Mouse (Mus musculus): ENCODE data around the gene Suox. TPM values are rescaled to one million over a fixed set of nuclear protein-coding genes. Genes with fewer than 3 reads are reported as not detected.
"Not testable (repeated sequence)": the region's sequence is repeated elsewhere in the genome, so short reads cannot be mapped to it uniquely, and the experiment has no call there.

The Suox gene
- polyA plus RNA-seq, 1 experiment from 2014 or later: 12.7 TPM

GRCm38 (mm10) chr10:128623106-128623613, 50.7 kb downstream of the Suox start:
- not testable (repeated sequence) for H3K4me3 ChIP-seq (ENCODE audit: low read depth, low read length); H3K9ac ChIP-seq (ENCODE audit: low read length); H3K27me3 ChIP-seq (ENCODE audit: control insufficient read depth, insufficient read depth, low read length); ATAC-seq (ENCODE audit: low FRiP score); H3K4me2 ChIP-seq; H3K4me1 ChIP-seq (ENCODE audit: control insufficient read depth, insufficient read depth, low read length); H3K27ac ChIP-seq (ENCODE audit: low read depth, low read length); H3K9me3 ChIP-seq (ENCODE audit: control insufficient read depth, low read length)
- H3K36me3 ChIP-seq (ENCODE audit: control insufficient read depth, insufficient read depth, low read length): peaks cover 18% of the 10 kb centered on the region
- WGBS: 82% methylated on average over 4 of the region's 4 CpGs
- peak; percentile 47 for DNase-seq (ENCODE audit: low spot score, missing footprints)

- Histone ChIP-seq H3K9me3 (ENCODE audit: control insufficient read depth, low read length) (no peaks in the 10 kb centered on the region), H3K27ac (ENCODE audit: low read depth, low read length) (no peak overlapping the region), H3K27me3 (ENCODE audit: control insufficient read depth, insufficient read depth, low read length) (no peaks in the 10 kb centered on the region), H3K36me3 (ENCODE audit: control insufficient read depth, insufficient read depth, low read length) (peaks cover 18% of the 10 kb centered on the region), H3K4me2 (no peak overlapping the region), H3K4me1 (ENCODE audit: control insufficient read depth, insufficient read depth, low read length) (peaks cover 6% of the 10 kb centered on the region), H3K9ac (ENCODE audit: low read length) (no peak overlapping the region), H3K4me3 (ENCODE audit: low read depth, low read length) (no peak overlapping the region)
- ATAC-seq (ENCODE audit: low FRiP score): no peak
- DNase-seq (ENCODE audit: low spot score, missing footprints): peak; percentile 83
- WGBS: 88% methylated on average over 4 of the region's 4 CpGs
These were observed 51.2 kb downstream of the Suox start for GRCm38 (mm10) chr10:128622702-128623101.

- H3K9me3 ChIP-seq (ENCODE audit: control insufficient read depth, low read length): no peaks in the 10 kb centered on the region
- H3K9ac ChIP-seq (ENCODE audit: low read length): no peak overlapping the region
- ATAC-seq (ENCODE audit: low FRiP score) (no peak), DNase-seq (ENCODE audit: low spot score, missing footprints) (peak; percentile 78)
- peaks cover 18% of the 10 kb centered on the region for H3K36me3 ChIP-seq (ENCODE audit: control insufficient read depth, insufficient read depth, low read length)
- peaks cover 6% of the 10 kb centered on the region for H3K4me1 ChIP-seq (ENCODE audit: control insufficient read depth, insufficient read depth, low read length)
- H3K27ac ChIP-seq (ENCODE audit: low read depth, low read length): no peak overlapping the region
- 78% methylated on average over 3 of the region's 3 CpGs for WGBS
- no peak overlapping the region for H3K4me3 ChIP-seq (ENCODE audit: low read depth, low read length)
- H3K27me3 ChIP-seq (ENCODE audit: control insufficient read depth, insufficient read depth, low read length): no peaks in the 10 kb centered on the region
- no peak overlapping the region for H3K4me2 ChIP-seq
These were observed 51.8 kb downstream of the Suox start for GRCm38 (mm10) chr10:128621986-128622520.

GRCm38 (mm10) chr10:128620241-128620640, 53.6 kb downstream of the Suox start:
- peaks cover 17% of the 10 kb centered on the region for H3K36me3 ChIP-seq (ENCODE audit: control insufficient read depth, insufficient read depth, low read length)
- no peak for DNase-seq (ENCODE audit: low spot score, missing footprints)
- no peak overlapping the region for H3K4me2 ChIP-seq
- ATAC-seq (ENCODE audit: low FRiP score): no peak
- no peak overlapping the region for H3K4me3 ChIP-seq (ENCODE audit: low read depth, low read length)
- H3K4me1 ChIP-seq (ENCODE audit: control insufficient read depth, insufficient read depth, low read length): peaks cover 3% of the 10 kb centered on the region
- no peak overlapping the region for H3K9ac ChIP-seq (ENCODE audit: low read length)
- H3K27me3 ChIP-seq (ENCODE audit: control insufficient read depth, insufficient read depth, low read length): no peaks in the 10 kb centered on the region
- no peak overlapping the region for H3K27ac ChIP-seq (ENCODE audit: low read depth, low read length)
- H3K9me3 ChIP-seq (ENCODE audit: control insufficient read depth, low read length): no peaks in the 10 kb centered on the region

Other genes starting within 250 kb of the Suox start
- gene Smarcc2, start 214.8 kb downstream of the Suox start, polyA plus RNA-seq (2014; fragmentation: Nextera tagmentation; extraction: Ambion mirVana): 124 and 138 TPM in 2 replicates
- gene Myl6, start 179.9 kb downstream of the Suox start, polyA plus RNA-seq (2014; fragmentation: Nextera tagmentation; extraction: Ambion mirVana): 683 and 746 TPM in 2 replicates
- 3.4 and 3.7 TPM in 2 replicates for gene Myl6b, start 175.4 kb downstream of the Suox start, polyA plus RNA-seq (2014; fragmentation: Nextera tagmentation; extraction: Ambion mirVana)
- gene Esyt1, start 148.2 kb downstream of the Suox start, polyA plus RNA-seq (2014; fragmentation: Nextera tagmentation; extraction: Ambion mirVana): 15.6 and 18.1 TPM in 2 replicates
- 16.0 and 19.0 TPM in 2 replicates for gene Zc3h10, start 126.3 kb downstream of the Suox start, polyA plus RNA-seq (2014; fragmentation: Nextera tagmentation; extraction: Ambion mirVana)
- 2,670 and 2,991 TPM in 2 replicates for gene Rpl41, start 124.8 kb downstream of the Suox start, polyA plus RNA-seq (2014; fragmentation: Nextera tagmentation; extraction: Ambion mirVana)
- 241 and 249 TPM in 2 replicates for gene Pa2g4, start 108.1 kb downstream of the Suox start, polyA plus RNA-seq (2014; fragmentation: Nextera tagmentation; extraction: Ambion mirVana)
- 0.49 and 0.77 TPM in 2 replicates for gene Erbb3, start 84.4 kb downstream of the Suox start, polyA plus RNA-seq (2014; fragmentation: Nextera tagmentation; extraction: Ambion mirVana)
- gene Rps26, start 47.3 kb downstream of the Suox start, polyA plus RNA-seq (2014; fragmentation: Nextera tagmentation; extraction: Ambion mirVana): 588 and 638 TPM in 2 replicates
- gene Ikzf4, start 28.1 kb downstream of the Suox start, polyA plus RNA-seq (2014; fragmentation: Nextera tagmentation; extraction: Ambion mirVana): 3.8 and 4.2 TPM in 2 replicates
- gene Rab5b, start 22.2 kb upstream of the Suox start, polyA plus RNA-seq (2014; fragmentation: Nextera tagmentation; extraction: Ambion mirVana): 80.1 and 82.6 TPM in 2 replicates
- gene Pmel, start 30.1 kb upstream of the Suox start, polyA plus RNA-seq (2014; fragmentation: Nextera tagmentation; extraction: Ambion mirVana): 2.2 and 3.1 TPM in 2 replicates
- gene Cdk2, start 31.0 kb upstream of the Suox start, polyA plus RNA-seq (2014; fragmentation: Nextera tagmentation; extraction: Ambion mirVana): 98.9 and 99.1 TPM in 2 replicates
- 5.4 and 5.7 TPM in 2 replicates for gene Dgka, start 70.8 kb upstream of the Suox start, polyA plus RNA-seq (2014; fragmentation: Nextera tagmentation; extraction: Ambion mirVana)
- gene Pym1, start 73.8 kb upstream of the Suox start, polyA plus RNA-seq (2014; fragmentation: Nextera tagmentation; extraction: Ambion mirVana): 43.5 and 48.1 TPM in 2 replicates
- gene Mmp19, start 116.8 kb upstream of the Suox start, polyA plus RNA-seq (2014; fragmentation: Nextera tagmentation; extraction: Ambion mirVana): 0.26 and 0.33 TPM in 2 replicates
- 36.3 and 40.3 TPM in 2 replicates for gene Dnajc14, start 130.0 kb upstream of the Suox start, polyA plus RNA-seq (2014; fragmentation: Nextera tagmentation; extraction: Ambion mirVana)
- gene Tmem198b, start 130.3 kb upstream of the Suox start, polyA plus RNA-seq (2014; fragmentation: Nextera tagmentation; extraction: Ambion mirVana): 17.4 and 18.6 TPM in 2 replicates
- 279 and 283 TPM in 2 replicates for gene Sarnp, start 143.3 kb upstream of the Suox start, polyA plus RNA-seq (2014; fragmentation: Nextera tagmentation; extraction: Ambion mirVana)
- 64.4 and 70.6 TPM in 2 replicates for gene Ormdl2, start 147.6 kb upstream of the Suox start, polyA plus RNA-seq (2014; fragmentation: Nextera tagmentation; extraction: Ambion mirVana)
- 10.0 and 10.2 TPM in 2 replicates for gene Gdf11, start 217.6 kb upstream of the Suox start, polyA plus RNA-seq (2014; fragmentation: Nextera tagmentation; extraction: Ambion mirVana)
- 168 and 177 TPM in 2 replicates for gene Cd63, start 226.9 kb upstream of the Suox start, polyA plus RNA-seq (2014; fragmentation: Nextera tagmentation; extraction: Ambion mirVana)
- 11.3 TPM in 2 replicates for gene Rdh5, start 248.8 kb upstream of the Suox start, polyA plus RNA-seq (2014; fragmentation: Nextera tagmentation; extraction: Ambion mirVana)
- 242 and 271 TPM in 2 replicates for gene Bloc1s1, start 250.0 kb upstream of the Suox start, polyA plus RNA-seq (2014; fragmentation: Nextera tagmentation; extraction: Ambion mirVana)